Comparison of ENCODE assay signal across 8 mouse cellular contexts in genomic region chr17:67869731-67870601, GRCm38 (mm10).
DNase-seq lines count a peak whose midpoint lies in the region; ATAC-seq and TF ChIP-seq lines count a peak whose summit lies in the region.

No protein-coding gene starts in this region.

- H3K4me2 ChIP-seq in embryonic facial prominence, embryonic 14.5 days (ENCODE audit: low read depth, low read length) = no peak overlapping the region
- no peak overlapping the region for H3K4me2 ChIP-seq in liver, postnatal 0 days (ENCODE audit: low read depth, low read length)

- TF ChIP-seq EP300 in liver, postnatal 0 days (IDR thresholded peaks at IDR 0.05; ENCODE audit: low read depth) = no peak

- peak; percentile 73 for TF ChIP-seq CTCF in liver, postnatal 0 days (IDR thresholded peaks at IDR 0.05; ENCODE audit: low read depth)

- H3K27me3 ChIP-seq in embryonic facial prominence, embryonic 14.5 days (replicated peaks; ENCODE audit: control insufficient read depth, insufficient read depth, low read length) = no peaks in the 10 kb centered on the region
- H3K27me3 ChIP-seq in heart, embryonic 10.5 days (ENCODE audit: insufficient read depth, poor library complexity, severe bottlenecking) = peaks cover 24% of the 10 kb centered on the region; the same call in 1 of the 2 replicates
- H3K27me3 ChIP-seq in liver, postnatal 0 days (ENCODE audit: insufficient read depth, low read length) = no peaks in the 10 kb centered on the region

- peak; percentile 7 for DNase-seq in CD4-positive helper T cell, adult 2 months (ENCODE audit: low read depth, low spot score)
- DNase-seq in adrenal gland, postnatal 36 days = peak; percentile 83 to 84
- DNase-seq in embryonic facial prominence, embryonic 14.5 days (ENCODE audit: low spot score) = peak; percentile 86
- peak; percentile 69 for DNase-seq in heart, embryonic 10.5 days (ENCODE audit: low spot score)
- peak; percentile 76 for DNase-seq in kidney, postnatal 14 days
- DNase-seq in liver, postnatal 0 days = peak; percentile 57
- DNase-seq in ovary, adult 18-20 months (ENCODE audit: low spot score) = peak; percentile 31
- DNase-seq in yolk sac, embryonic 10.5 days (ENCODE audit: low spot score) = peak; percentile 32

- WGBS in embryonic facial prominence, embryonic 14.5 days = 68% methylated on average over 23 of the region's 23 CpGs
- WGBS in heart, embryonic 10.5 days = 68% methylated on average over 23 of the region's 23 CpGs
- WGBS in liver, postnatal 0 days (ENCODE audit: insufficient replicate concordance) = 69% methylated on average over 23 of the region's 23 CpGs

- peaks cover 7% of the 10 kb centered on the region; the same call in 1 of the 2 replicates for H3K9me3 ChIP-seq in embryonic facial prominence, embryonic 14.5 days (ENCODE audit: control insufficient read depth, low read length)
- H3K9me3 ChIP-seq in heart, embryonic 10.5 days = no peaks in the 10 kb centered on the region
- no peaks in the 10 kb centered on the region for H3K9me3 ChIP-seq in liver, postnatal 0 days (ENCODE audit: low read length)

- peaks cover 21% of the 10 kb centered on the region for H3K4me1 ChIP-seq in embryonic facial prominence, embryonic 14.5 days (ENCODE audit: control insufficient read depth, insufficient read depth, low read length)
- no peaks in the 10 kb centered on the region; the same call in 1 of the 2 replicates for H3K4me1 ChIP-seq in heart, embryonic 10.5 days
- no peaks in the 10 kb centered on the region for H3K4me1 ChIP-seq in liver, postnatal 0 days (ENCODE audit: insufficient read depth)

- no peak overlapping the region for H3K9ac ChIP-seq in embryonic facial prominence, embryonic 14.5 days (ENCODE audit: low read depth, low read length)
- no peak overlapping the region for H3K9ac ChIP-seq in liver, postnatal 0 days (replicated peaks)

- no peak overlapping the region for H3K27ac ChIP-seq in embryonic facial prominence, embryonic 14.5 days (replicated peaks; ENCODE audit: low read depth, low read length)
- no peak overlapping the region for H3K27ac ChIP-seq in heart, embryonic 10.5 days
- no peak overlapping the region for H3K27ac ChIP-seq in liver, postnatal 0 days (ENCODE audit: low read depth)

- no peak overlapping the region for H3K4me3 ChIP-seq in embryonic facial prominence, embryonic 14.5 days (ENCODE audit: low read depth, low read length)
- H3K4me3 ChIP-seq in heart, embryonic 10.5 days = no peak overlapping the region
- H3K4me3 ChIP-seq in liver, postnatal 0 days (ENCODE audit: low read depth, low read length) = no peak overlapping the region

- peak; percentile 30; the same call in 1 of the 2 replicates for ATAC-seq in embryonic facial prominence, embryonic 14.5 days (ENCODE audit: low read depth)
- ATAC-seq in liver, postnatal 0 days = no peak

- H3K36me3 ChIP-seq in embryonic facial prominence, embryonic 14.5 days (ENCODE audit: control insufficient read depth, insufficient read depth, low read length) = peaks cover 64% of the 10 kb centered on the region
- H3K36me3 ChIP-seq in heart, embryonic 10.5 days = peaks cover 69% of the 10 kb centered on the region
- no peaks in the 10 kb centered on the region for H3K36me3 ChIP-seq in liver, postnatal 0 days (replicated peaks; ENCODE audit: insufficient read depth, low read length)

Comparison
In these comparisons a context has a peak if more than half of its experiments do, and no peak if none do; other contexts are left out.
1. DNase-seq: peak in every context shown above with its lines; median percentile 86 in embryonic facial prominence, embryonic 14.5 days; 84 in adrenal gland, postnatal 36 days; 76 in kidney, postnatal 14 days; 69 in heart, embryonic 10.5 days; 57 in liver, postnatal 0 days; 32 in yolk sac, embryonic 10.5 days; 31 in ovary, adult 18-20 months; 7 in CD4-positive helper T cell, adult 2 months.